Mouse (Mus musculus): ENCODE data around the gene Coro7.

DNA sequence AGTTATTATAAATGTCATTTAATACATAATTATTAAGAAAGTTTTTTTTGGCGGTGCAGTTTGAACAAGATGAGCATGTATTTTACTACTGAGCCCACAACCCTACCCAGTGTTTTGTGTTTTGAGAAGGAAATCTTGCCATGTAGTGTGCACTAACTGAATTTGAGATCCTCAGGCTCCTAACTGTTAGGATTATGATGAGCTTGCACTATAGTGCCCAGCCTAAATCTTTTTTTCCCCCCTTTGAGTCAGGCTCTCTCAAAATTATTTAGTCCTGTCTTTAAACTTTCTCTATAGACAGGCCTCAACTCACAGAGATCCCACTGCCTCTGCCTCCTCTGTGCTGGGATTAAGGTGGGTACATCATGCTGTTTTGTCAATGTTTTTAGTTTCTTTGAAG is 47.9 kb upstream of the Coro7 start:
- TF ChIP-seq CTCF (IDR thresholded peaks at IDR 0.05; ENCODE audit: low read depth, low read length) (no peak), POLR2A (IDR thresholded peaks at IDR 0.05; ENCODE audit: insufficient read depth, low read length) (no peak)
